Mouse (Mus musculus): ENCODE results near the gene Actl11. TPM values are rescaled to one million over a fixed set of nuclear protein-coding genes. Genes with fewer than 3 reads are reported as not detected.

Actl11 gene
- polyA plus RNA-seq (2012; rRNA removed): not detected in 2 replicates

DNA sequence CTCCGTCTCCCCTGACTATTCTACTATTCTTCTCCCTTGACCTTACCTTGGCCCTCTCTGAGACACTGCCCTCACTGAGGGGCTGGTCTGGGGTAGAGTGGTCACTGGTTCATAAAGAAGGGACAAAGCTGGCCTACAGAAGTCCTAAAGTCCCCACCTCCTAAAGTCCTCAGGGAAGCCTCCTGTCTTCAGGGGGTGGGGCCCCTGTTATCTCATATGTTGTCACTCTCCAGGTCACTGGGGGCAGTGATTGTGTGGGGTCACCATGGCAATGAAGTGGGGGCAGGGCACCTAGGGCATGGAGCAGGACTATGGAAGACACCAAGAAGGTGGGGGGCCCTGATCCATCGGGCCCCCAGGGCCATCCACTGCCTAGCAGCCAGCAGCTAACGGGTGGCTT is at the start of gene Actl11:
Gene Actl11, plus strand, starts transcription at position 301 of the 400 bp plus-strand sequence.
- no peak for DNase-seq (ENCODE audit: low spot score)

DNA sequence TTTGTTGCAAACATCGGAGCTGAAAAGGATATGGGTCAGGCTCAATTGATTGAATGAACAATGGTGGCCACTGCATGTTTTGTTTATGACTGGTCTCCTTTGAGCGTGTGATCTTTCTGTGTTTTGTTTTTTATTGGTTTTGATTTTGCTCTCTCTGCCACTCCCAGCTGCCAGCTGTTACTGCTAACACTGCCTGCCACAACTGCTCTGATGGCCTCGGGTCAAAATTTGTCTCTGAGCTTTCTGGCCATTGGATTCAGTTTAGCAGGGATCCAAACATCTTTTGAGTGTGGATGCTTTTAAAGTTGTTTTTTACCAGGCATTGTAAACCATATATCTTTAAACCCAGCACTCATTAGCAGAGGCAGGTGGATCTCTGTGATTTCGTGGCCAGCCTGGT is 47.9 kb upstream of the Actl11 start:
- DNase-seq (ENCODE audit: low spot score): no peak

- DNase-seq (ENCODE audit: low spot score): peak; percentile 82
Observed at GRCm38 (mm10) chr9:107887804-107888266, 40.4 kb upstream of the Actl11 start, which contains the start of gene Mon1a. Gene Mon1a (plus strand): TSS chr9:107888151.

GRCm38 (mm10) chr9:107888267-107888850 is 39.9 kb upstream of the Actl11 start:
- peak; percentile 36 for DNase-seq (ENCODE audit: low spot score)

GRCm38 (mm10) chr9:107890260-107890659 is 38.0 kb upstream of the Actl11 start:
- DNase-seq (ENCODE audit: low spot score): no peak

DNA sequence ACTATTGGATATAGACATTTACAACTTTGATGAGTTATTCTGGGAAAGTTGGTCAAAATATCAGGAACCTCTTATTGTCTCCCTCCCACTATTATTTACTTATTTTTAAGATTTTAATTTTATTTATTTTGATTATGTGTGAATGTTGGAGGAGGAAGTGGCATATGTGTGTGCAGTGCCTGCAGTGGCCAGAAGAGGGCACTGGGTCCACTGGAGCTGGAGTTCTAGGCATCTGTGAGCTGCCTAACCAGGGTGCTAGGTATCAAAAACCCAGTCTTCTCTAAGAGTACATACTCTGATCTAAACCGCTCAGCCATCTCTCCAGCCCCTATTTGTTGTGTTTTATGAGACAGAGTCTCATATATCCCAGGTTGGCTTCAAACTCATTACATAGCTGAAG is 37.2 kb upstream of the Actl11 start:
- DNase-seq (ENCODE audit: low spot score): no peak

DNA sequence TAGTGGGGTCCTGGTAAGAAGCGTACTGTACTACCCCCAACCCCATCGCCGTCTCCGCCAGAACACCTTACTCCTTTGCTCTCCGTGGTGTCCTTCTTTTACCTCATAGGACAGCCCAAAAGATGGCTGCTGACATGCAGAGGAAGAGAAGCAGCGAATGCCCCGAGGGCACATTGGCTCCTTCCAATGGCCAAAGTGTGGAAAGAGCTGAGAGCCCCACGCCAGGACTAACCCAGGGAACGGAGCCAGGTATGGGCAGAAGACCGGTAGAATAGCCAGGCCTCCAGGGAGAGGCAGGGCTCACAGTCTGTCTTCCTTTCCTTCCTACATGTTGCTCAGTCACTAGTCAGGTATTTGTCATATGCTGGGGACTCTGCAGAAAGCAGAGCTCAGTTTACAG is 29.7 kb upstream of the Actl11 start:
- no peak for DNase-seq (ENCODE audit: low spot score)

- DNase-seq (ENCODE audit: low spot score): no peak
Observed at GRCm38 (mm10) chr9:107899855-107900254, 28.4 kb upstream of the Actl11 start.

GRCm38 (mm10) chr9:107900840-107901626 is 27.2 kb upstream of the Actl11 start:
- DNase-seq (ENCODE audit: low spot score): no peak

- DNase-seq (ENCODE audit: low spot score): no peak
Observed at GRCm38 (mm10) chr9:107901627-107901914, 26.7 kb upstream of the Actl11 start.

- DNase-seq (ENCODE audit: low spot score): peak; percentile 73
Observed at GRCm38 (mm10) chr9:107904726-107905125, 23.5 kb upstream of the Actl11 start.

- DNase-seq (ENCODE audit: low spot score): peak; percentile 76
Observed at GRCm38 (mm10) chr9:107906252-107906966, 21.9 kb upstream of the Actl11 start, which contains the start of gene Mst1r. Gene Mst1r (plus strand): TSS chr9:107906873.

- peak; percentile 42 for DNase-seq (ENCODE audit: low spot score)
Observed at GRCm38 (mm10) chr9:107906967-107907800, 21.1 kb upstream of the Actl11 start.

- no peak for DNase-seq (ENCODE audit: low spot score)
Observed at GRCm38 (mm10) chr9:107907801-107908120, 20.5 kb upstream of the Actl11 start.

- DNase-seq (ENCODE audit: low spot score): peak; percentile 43
Observed at GRCm38 (mm10) chr9:107908410-107909158, 19.7 kb upstream of the Actl11 start.

DNA sequence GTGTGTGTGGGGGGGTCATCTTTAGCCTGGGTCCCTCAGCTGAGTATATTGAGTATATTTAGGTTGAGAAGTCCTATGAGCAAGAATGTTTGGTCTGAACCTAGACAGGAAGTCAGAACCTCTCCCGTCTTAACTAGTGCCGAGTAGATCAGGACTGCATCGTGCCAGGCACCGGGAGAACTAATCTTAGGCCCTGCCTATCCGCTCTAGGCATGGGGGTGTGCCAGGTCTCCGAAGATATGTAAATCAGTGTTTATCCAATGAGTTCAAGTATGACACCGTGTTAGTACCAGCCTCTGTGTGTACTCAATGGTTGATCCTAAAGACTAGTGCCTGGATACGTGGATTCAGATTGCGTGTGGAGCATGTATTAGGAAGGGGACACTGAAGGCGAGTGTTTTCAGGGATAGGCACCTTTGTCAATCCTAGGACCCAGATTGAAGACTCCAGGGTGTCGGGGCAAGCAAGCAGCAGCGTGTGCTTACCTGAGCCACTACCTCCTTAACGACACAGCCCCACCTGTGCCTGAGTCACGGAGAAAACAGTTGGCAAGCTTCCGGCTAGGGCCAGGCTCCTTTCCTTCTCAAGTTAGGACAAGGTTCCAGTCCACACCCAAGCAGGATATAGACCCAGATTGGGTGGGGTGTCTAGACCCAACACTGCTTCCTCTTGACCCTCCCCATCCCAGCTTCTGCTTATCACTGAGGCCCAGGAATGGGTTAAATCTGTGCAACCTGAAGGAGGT is 18.1 kb upstream of the Actl11 start:
- DNase-seq (ENCODE audit: low spot score): peak; percentile 44

DNA sequence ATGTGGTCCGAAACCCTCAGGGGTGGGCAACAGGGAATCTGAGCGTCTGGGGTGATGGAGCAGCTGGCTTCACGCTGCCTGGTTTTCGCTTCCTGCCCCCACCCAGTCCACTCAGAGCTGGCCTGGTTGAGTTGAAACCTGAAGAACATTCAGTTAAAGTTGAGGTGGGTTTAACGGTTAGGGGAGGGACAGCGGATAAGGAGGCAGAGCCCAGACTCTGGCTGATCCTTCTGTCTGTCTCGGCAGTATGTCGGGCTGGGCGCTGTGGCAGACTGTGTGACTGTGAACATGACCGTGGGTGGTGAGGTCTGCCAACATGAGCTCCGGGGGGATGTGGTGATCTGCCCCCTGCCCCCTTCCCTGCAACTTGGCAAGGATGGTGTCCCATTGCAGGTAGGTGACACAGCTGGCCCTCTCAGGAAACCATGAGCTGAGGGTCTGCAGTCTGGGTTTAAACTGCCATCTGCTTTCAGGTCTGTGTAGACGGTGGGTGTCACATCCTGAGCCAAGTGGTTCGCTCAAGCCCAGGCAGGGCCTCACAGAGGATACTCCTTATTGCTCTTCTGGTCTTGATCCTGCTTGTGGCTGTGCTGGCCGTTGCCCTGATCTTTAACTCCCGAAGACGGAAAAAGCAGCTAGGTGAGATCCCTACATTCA is 13.4 kb upstream of the Actl11 start:
- DNase-seq (ENCODE audit: low spot score): no peak

DNA sequence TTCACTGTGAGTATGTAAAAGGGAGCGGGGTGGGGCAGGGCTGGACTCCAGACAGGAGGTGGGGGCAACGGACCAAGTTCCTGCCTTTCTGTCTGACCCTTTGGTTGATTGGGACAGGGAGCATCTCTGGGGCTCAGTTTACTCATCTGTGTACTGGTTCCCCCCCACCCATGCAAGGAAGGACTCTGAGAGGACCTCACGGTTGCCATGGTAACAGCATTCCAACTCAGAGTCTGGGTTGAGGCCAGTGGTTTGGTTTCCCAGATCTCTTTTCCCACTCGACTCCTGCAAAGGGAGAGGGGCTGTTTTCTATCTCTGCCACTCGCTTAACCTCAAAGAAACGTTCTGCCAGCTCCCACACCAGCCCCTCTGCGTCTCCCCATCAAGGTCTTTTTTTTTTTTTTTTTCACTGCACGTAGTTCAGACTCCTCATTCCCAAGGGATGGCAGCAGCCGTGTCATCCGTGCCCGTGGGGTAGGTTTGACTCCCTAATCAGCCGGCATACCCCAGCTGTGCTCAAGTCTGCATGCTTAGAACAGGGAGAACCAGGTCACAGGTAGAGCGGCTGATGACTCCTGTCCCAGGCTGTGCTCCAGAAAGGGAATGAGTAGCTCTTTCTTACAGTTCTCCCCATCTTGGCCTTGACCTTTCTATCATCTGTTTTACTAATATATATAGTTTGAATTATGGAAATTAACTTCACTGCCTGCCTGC is 10.2 kb upstream of the Actl11 start:
- no peak for DNase-seq (ENCODE audit: low spot score)

GRCm38 (mm10) chr9:107918884-107919283 is 9.4 kb upstream of the Actl11 start:
- no peak for DNase-seq (ENCODE audit: low spot score)
